Mouse (Mus musculus): ENCODE measurements around the gene Crisp4. TPM values are rescaled to one million over a fixed set of nuclear protein-coding genes. Genes with fewer than 3 reads are reported as not detected.

Gene Crisp4
- not detected in 2 replicates for polyA plus RNA-seq (2012; rRNA removed)

- DNase-seq, result no peak
- Histone ChIP-seq H3K27me3 (ENCODE audit: control insufficient read depth, insufficient read depth, low read length) (no peaks in the 10 kb centered on the region), H3K4me1 (replicated peaks; ENCODE audit: control insufficient read depth, insufficient read depth, low read length) (no peaks in the 10 kb centered on the region), H3K36me3 (ENCODE audit: control insufficient read depth, insufficient read depth, low read length) (no peaks in the 10 kb centered on the region), H3K4me3 (ENCODE audit: control insufficient read depth, insufficient read depth, low read length) (no peak within 1 kb of the TSS), H3K27ac (ENCODE audit: control insufficient read depth, insufficient read depth, low read length) (no peak within 1 kb of the TSS)
- 67% methylated on average over 3 of the region's 3 CpGs for WGBS
- no peak for TF ChIP-seq CTCF (IDR thresholded peaks at IDR 0.05; ENCODE audit: borderline replicate concordance, control insufficient read depth, extremely low read depth, insufficient read depth, low read length, poor library complexity)
- no peak for TF ChIP-seq POLR2A (IDR thresholded peaks at IDR 0.05; ENCODE audit: control insufficient read depth, extremely low read depth, insufficient read depth, low read length, poor library complexity)
Measured at GRCm38 (mm10) chr1:18145802-18146201, at the start of gene Crisp4. Gene Crisp4 (minus strand): TSS chr1:18145902.

GRCm38 (mm10) chr1:18191719-18192118 is 46.0 kb upstream of the Crisp4 start:
- Histone ChIP-seq H3K4me3 (ENCODE audit: control insufficient read depth, insufficient read depth, low read length) (no peak overlapping the region), H3K27ac (ENCODE audit: control insufficient read depth, insufficient read depth, low read length) (no peak overlapping the region), H3K4me1 (replicated peaks; ENCODE audit: control insufficient read depth, insufficient read depth, low read length) (no peaks in the 10 kb centered on the region), H3K27me3 (ENCODE audit: control insufficient read depth, insufficient read depth, low read length) (no peaks in the 10 kb centered on the region), H3K36me3 (ENCODE audit: control insufficient read depth, insufficient read depth, low read length) (no peaks in the 10 kb centered on the region)
- TF ChIP-seq POLR2A (IDR thresholded peaks at IDR 0.05; ENCODE audit: control insufficient read depth, extremely low read depth, insufficient read depth, low read length, poor library complexity) (no peak), CTCF (IDR thresholded peaks at IDR 0.05; ENCODE audit: borderline replicate concordance, control insufficient read depth, extremely low read depth, insufficient read depth, low read length, poor library complexity) (no peak)
- 64% methylated on average over 4 of the region's 4 CpGs for WGBS
- DNase-seq, result no peak

GRCm38 (mm10) chr1:18190714-18191712 is 45.3 kb upstream of the Crisp4 start:
- DNase-seq, result no peak
- H3K36me3 ChIP-seq (ENCODE audit: control insufficient read depth, insufficient read depth, low read length), result no peaks in the 10 kb centered on the region
- 31% methylated on average over 1 of the region's 1 CpGs for WGBS
- no peak overlapping the region for H3K4me3 ChIP-seq (ENCODE audit: control insufficient read depth, insufficient read depth, low read length)
- no peak overlapping the region for H3K27ac ChIP-seq (ENCODE audit: control insufficient read depth, insufficient read depth, low read length)
- no peaks in the 10 kb centered on the region for H3K27me3 ChIP-seq (ENCODE audit: control insufficient read depth, insufficient read depth, low read length)
- H3K4me1 ChIP-seq (replicated peaks; ENCODE audit: control insufficient read depth, insufficient read depth, low read length), result no peaks in the 10 kb centered on the region
- TF ChIP-seq CTCF (IDR thresholded peaks at IDR 0.05; ENCODE audit: borderline replicate concordance, control insufficient read depth, extremely low read depth, insufficient read depth, low read length, poor library complexity), result no peak
- TF ChIP-seq POLR2A (IDR thresholded peaks at IDR 0.05; ENCODE audit: control insufficient read depth, extremely low read depth, insufficient read depth, low read length, poor library complexity), result no peak

GRCm38 (mm10) chr1:18181167-18181566 is 35.5 kb upstream of the Crisp4 start:
- no peak for TF ChIP-seq POLR2A (IDR thresholded peaks at IDR 0.05; ENCODE audit: control insufficient read depth, extremely low read depth, insufficient read depth, low read length, poor library complexity)
- no peak for TF ChIP-seq CTCF (IDR thresholded peaks at IDR 0.05; ENCODE audit: borderline replicate concordance, control insufficient read depth, extremely low read depth, insufficient read depth, low read length, poor library complexity)
- H3K4me3 ChIP-seq (ENCODE audit: control insufficient read depth, insufficient read depth, low read length), result no peak overlapping the region
- H3K36me3 ChIP-seq (ENCODE audit: control insufficient read depth, insufficient read depth, low read length), result no peaks in the 10 kb centered on the region
- no peaks in the 10 kb centered on the region for H3K4me1 ChIP-seq (replicated peaks; ENCODE audit: control insufficient read depth, insufficient read depth, low read length)
- H3K27me3 ChIP-seq (ENCODE audit: control insufficient read depth, insufficient read depth, low read length), result no peaks in the 10 kb centered on the region
- H3K27ac ChIP-seq (ENCODE audit: control insufficient read depth, insufficient read depth, low read length), result no peak overlapping the region
- no peak for DNase-seq
- whole genome bisulfite sequencing, result 93% methylated on average over 3 of the region's 3 CpGs

- Histone ChIP-seq H3K4me3 (ENCODE audit: control insufficient read depth, insufficient read depth, low read length) (no peak overlapping the region), H3K27me3 (ENCODE audit: control insufficient read depth, insufficient read depth, low read length) (no peaks in the 10 kb centered on the region), H3K27ac (ENCODE audit: control insufficient read depth, insufficient read depth, low read length) (no peak overlapping the region), H3K36me3 (ENCODE audit: control insufficient read depth, insufficient read depth, low read length) (no peaks in the 10 kb centered on the region), H3K4me1 (replicated peaks; ENCODE audit: control insufficient read depth, insufficient read depth, low read length) (no peaks in the 10 kb centered on the region)
- no peak for DNase-seq
- 82% methylated on average over 4 of the region's 4 CpGs for WGBS
- no peak for TF ChIP-seq POLR2A (IDR thresholded peaks at IDR 0.05; ENCODE audit: control insufficient read depth, extremely low read depth, insufficient read depth, low read length, poor library complexity)
- TF ChIP-seq CTCF (IDR thresholded peaks at IDR 0.05; ENCODE audit: borderline replicate concordance, control insufficient read depth, extremely low read depth, insufficient read depth, low read length, poor library complexity), result no peak
Measured at GRCm38 (mm10) chr1:18170573-18170972, 24.9 kb upstream of the Crisp4 start.

GRCm38 (mm10) chr1:18168261-18168660 is 22.6 kb upstream of the Crisp4 start:
- no peaks in the 10 kb centered on the region for H3K27me3 ChIP-seq (ENCODE audit: control insufficient read depth, insufficient read depth, low read length)
- no peak for TF ChIP-seq CTCF (IDR thresholded peaks at IDR 0.05; ENCODE audit: borderline replicate concordance, control insufficient read depth, extremely low read depth, insufficient read depth, low read length, poor library complexity)
- no peak for TF ChIP-seq POLR2A (IDR thresholded peaks at IDR 0.05; ENCODE audit: control insufficient read depth, extremely low read depth, insufficient read depth, low read length, poor library complexity)
- no peaks in the 10 kb centered on the region for H3K4me1 ChIP-seq (replicated peaks; ENCODE audit: control insufficient read depth, insufficient read depth, low read length)
- DNase-seq, result no peak
- no peak overlapping the region for H3K4me3 ChIP-seq (ENCODE audit: control insufficient read depth, insufficient read depth, low read length)
- 69% methylated on average over 1 of the region's 1 CpGs for WGBS
- H3K36me3 ChIP-seq (ENCODE audit: control insufficient read depth, insufficient read depth, low read length), result no peaks in the 10 kb centered on the region
- H3K27ac ChIP-seq (ENCODE audit: control insufficient read depth, insufficient read depth, low read length), result no peak overlapping the region
